Mouse (Mus musculus) intestine, embryonic 15.5 days (tissue): Measurements from ENCODE around the gene Mymx. TPM values are rescaled to one million over a fixed set of nuclear protein-coding genes. Genes with fewer than 3 reads are reported as not detected.

Experiments
- ATAC-seq: fragments of 200-750 bp; cut with Nextera tagmentation; 2 replicates; pipeline ENCODE4 v1.8.0; 2017; ENCODE audit warnings: moderate TSS enrichment, moderate library complexity
- H3K27ac ChIP-seq: fragments of 300-500 bp; sonication (generic); 2 replicates; pipeline ENCODE4 v1.5.1; 2015; ENCODE audit warnings: mild to moderate bottlenecking, inconsistent platforms
- H3K27me3 ChIP-seq: fragments of 300-500 bp; sonication (generic); replicated peaks from 2 replicates; pipeline ENCODE4 v1.6.1; 2015; ENCODE audit warnings: inconsistent platforms
- H3K36me3 ChIP-seq: fragments of 300-500 bp; sonication (generic); 2 replicates; pipeline ENCODE4 v1.6.1; 2015; ENCODE audit warnings: inconsistent platforms
- H3K4me1 ChIP-seq: fragments of 300-500 bp; sonication (generic); replicated peaks from 2 replicates; pipeline ENCODE4 v1.6.1; 2015; ENCODE audit warnings: inconsistent platforms
- H3K4me2 ChIP-seq: fragments of 300-500 bp; sonication (generic); replicated peaks from 2 replicates; pipeline ENCODE4 v1.6.1; 2015; ENCODE audit warnings: mild to moderate bottlenecking, inconsistent platforms
- H3K4me3 ChIP-seq: fragments of 300-500 bp; sonication (generic); replicated peaks from 2 replicates; pipeline ENCODE4 v1.5.1; 2015; ENCODE audit warnings: inconsistent platforms
- H3K9ac ChIP-seq: fragments of 300-500 bp; sonication (generic); 2 replicates; pipeline ENCODE4 v1.6.1; 2015; ENCODE audit warnings: inconsistent platforms
- H3K9me3 ChIP-seq: fragments of 300-500 bp; sonication (generic); 2 replicates; pipeline ENCODE4 v1.6.1; 2016; ENCODE audit warnings: inconsistent platforms
- WGBS: fragments of 180-500 bp; shearing (Covaris S2); methylation state at CpG from one replicate; pipeline ENCODE4 v1.1.7; 2015; 5-methylcytosine and 5-hydroxymethylcytosine counted together
- polyA plus RNA-seq: library from polyadenylated mRNA; unstranded; fragments of >200 nt; fragmentation: Nextera tagmentation; extraction: Ambion mirVana; gene quantifications from 2 replicates; pipeline ENCODE4 v1.2.1, GENCODE M21; 2015

Mymx gene
- polyA plus RNA-seq, 1 experiment from 2014 or later: 0.43 TPM

DNA sequence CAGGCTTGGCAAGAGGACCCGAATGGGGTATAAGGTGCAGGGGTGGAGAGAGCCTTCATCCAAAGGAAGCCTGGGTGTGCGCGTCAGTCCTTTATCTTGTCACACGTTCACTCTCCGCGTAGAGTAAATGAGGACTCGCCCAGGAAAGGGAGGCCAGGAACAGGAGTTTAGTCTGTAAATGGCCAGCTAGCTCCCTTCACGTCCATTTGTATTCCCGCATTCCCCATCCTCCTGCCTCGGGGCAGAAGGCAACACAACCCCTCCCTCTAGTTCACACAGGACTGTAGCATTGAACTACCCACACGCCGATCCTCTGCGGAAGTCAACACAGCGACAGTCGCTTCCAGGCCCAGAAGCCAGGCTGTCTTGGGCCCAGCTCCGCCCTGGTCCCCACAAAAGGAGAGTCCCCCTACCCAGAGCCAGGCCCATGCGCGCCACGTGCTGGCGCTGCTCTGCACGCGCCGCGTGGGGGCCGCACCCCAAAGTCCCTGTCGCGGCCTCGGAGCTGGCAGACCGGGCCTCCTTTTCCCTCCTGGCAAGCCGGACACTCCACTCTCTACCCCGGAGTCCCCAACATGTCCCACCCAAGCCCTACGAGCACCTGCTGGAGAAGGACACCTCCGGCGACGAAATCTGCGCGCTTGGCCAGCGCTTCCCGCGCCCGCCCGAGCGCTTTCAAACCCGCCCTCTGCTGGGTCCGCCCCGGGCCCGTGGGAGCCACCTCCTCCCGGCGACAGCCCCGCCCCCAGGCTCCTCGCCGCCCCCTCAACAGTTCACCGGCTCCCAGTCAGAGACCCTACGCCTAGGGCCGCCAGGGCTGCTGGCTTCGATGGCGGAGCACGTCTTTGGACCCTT is 6.8 kb downstream of the Mymx start:
- H3K27ac ChIP-seq: peak overlapping the region; percentile 34; the same call in 1 of the 2 replicates
- under 1% methylated on average over 58 of the region's 58 CpGs for WGBS
- peak; percentile 75 for ATAC-seq

DNA sequence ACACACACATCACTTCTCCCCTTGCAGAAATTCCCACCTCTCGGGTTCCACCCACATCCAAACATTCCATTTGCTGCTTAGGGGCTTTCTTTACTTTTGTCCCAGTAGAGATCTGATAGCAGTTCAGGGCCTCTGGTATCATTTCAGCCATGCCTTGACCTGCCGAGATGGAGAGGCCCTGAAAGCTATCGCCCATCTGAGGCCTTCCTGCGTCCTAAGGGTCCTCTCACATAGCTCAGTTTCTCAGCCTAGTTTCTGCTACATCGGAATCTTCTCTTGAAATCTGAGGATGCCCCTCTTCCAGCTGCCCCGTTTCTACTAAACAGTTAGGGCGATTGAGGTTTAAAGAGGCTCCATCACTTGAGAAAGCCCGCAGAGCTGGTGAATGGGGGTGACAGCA is 7.7 kb downstream of the Mymx start:
- Histone ChIP-seq H3K9ac (no peak overlapping the region; the same call in 1 of the 2 replicates), H3K27me3 (no peaks in the 10 kb centered on the region)
- WGBS: 52% methylated on average over 8 of the region's 8 CpGs

More for the DNA sequence above, 6.8 kb downstream of the Mymx start:
- Histone ChIP-seq H3K4me1 (peaks cover 86% of the 10 kb centered on the region), H3K27me3 (no peaks in the 10 kb centered on the region; the same call in 1 of the 2 replicates), H3K36me3 (no peaks in the 10 kb centered on the region), H3K4me2 (peak overlapping the region; percentile 99), H3K4me3 (peak overlapping the region; percentile 56), H3K9ac (peak overlapping the region; percentile 64), H3K9me3 (no peaks in the 10 kb centered on the region)

DNA sequence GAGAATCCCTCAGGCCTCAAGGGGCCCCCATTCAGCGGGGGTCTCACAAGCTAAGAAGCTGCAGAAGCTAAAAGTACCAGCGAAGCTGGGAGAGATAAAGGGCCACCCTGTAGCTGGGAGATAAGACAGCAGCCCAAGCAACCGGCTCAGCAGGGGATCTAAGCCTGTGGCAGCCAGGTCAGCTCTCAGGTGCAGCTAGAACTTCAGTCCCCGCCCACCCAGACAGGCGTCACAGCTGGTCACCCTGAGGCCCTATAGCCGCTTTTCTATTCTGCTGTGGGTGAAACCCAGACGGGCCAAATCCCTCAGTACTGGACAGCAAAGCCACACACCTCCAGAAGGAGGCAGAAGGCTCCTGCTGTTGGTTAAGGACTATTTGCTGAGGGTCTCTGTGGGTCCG is 8.4 kb downstream of the Mymx start:
- Histone ChIP-seq H3K9me3 (no peaks in the 10 kb centered on the region), H3K4me2 (peak overlapping the region; percentile 99), H3K27ac (peak overlapping the region; percentile 27; the same call in 1 of the 2 replicates), H3K36me3 (no peaks in the 10 kb centered on the region), H3K9ac (no peak overlapping the region; the same call in 1 of the 2 replicates), H3K4me1 (peaks cover 72% of the 10 kb centered on the region), H3K4me3 (no peak overlapping the region), H3K27me3 (no peaks in the 10 kb centered on the region)
- WGBS: 40% methylated on average over 8 of the region's 8 CpGs
- ATAC-seq: 0 out of 2 replicates have a peak, but pooled peaks have one; percentile 36

More for the DNA sequence above, 7.7 kb downstream of the Mymx start:
- ATAC-seq: no peak
- Histone ChIP-seq H3K4me1 (peaks cover 77% of the 10 kb centered on the region), H3K9me3 (no peaks in the 10 kb centered on the region), H3K4me2 (peak overlapping the region; percentile 99), H3K27ac (no peak overlapping the region), H3K36me3 (no peaks in the 10 kb centered on the region), H3K4me3 (peak overlapping the region; percentile 56)

DNA sequence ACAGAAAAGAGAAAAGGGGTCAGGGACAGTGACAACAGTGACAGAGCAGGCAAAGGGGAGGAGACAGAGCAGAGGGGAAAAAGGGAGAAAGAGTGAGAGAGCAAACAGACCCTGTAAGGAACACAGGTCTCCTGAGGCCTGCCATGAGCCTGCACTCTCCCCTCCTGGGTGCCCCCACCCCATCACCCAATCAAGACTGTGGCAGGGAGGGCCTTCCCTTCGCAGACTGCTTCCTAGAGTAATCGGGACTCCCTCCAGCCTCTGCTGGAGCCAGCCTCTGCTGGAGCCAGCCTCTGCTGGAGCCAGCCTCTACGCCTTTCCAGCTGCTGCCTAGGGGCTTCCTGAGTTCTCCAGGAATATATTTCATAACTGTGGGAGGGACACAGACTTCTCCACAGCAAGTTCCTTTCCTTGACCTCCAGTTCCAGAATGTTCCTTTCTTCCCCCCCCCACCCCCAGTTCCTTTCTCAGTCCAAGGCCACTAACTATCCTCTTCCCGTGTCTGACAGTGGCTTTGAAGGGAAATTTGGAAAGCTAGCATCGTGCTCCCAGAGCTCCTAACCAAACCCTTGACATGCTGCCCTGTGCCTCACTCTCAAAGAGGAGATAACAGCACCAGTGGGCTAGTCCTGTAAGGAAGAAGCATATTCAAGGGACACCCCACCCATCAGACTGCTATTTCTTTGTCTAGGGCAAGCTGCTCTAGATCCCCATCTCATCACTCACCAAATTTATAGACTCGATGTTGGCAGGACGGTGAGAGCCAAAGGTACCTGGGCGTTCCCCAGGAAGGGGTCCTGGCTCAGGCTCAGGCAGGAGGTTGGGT is 9.1 kb downstream of the Mymx start:
- 45% methylated on average over 8 of the region's 8 CpGs for WGBS
- no peaks in the 10 kb centered on the region for H3K36me3 ChIP-seq
- no peak for ATAC-seq
- peak overlapping the region; percentile 17; the same call in 1 of the 2 replicates for H3K9ac ChIP-seq
- peak overlapping the region; percentile 22; the same call in 1 of the 2 replicates for H3K27ac ChIP-seq
- H3K27me3 ChIP-seq: no peaks in the 10 kb centered on the region
- H3K4me2 ChIP-seq: peak overlapping the region; percentile 99
- peaks cover 65% of the 10 kb centered on the region for H3K4me1 ChIP-seq
- 0 out of 2 replicates have a peak overlapping the region, but pooled peaks have one; percentile 6 for H3K4me3 ChIP-seq
- no peaks in the 10 kb centered on the region for H3K9me3 ChIP-seq

DNA sequence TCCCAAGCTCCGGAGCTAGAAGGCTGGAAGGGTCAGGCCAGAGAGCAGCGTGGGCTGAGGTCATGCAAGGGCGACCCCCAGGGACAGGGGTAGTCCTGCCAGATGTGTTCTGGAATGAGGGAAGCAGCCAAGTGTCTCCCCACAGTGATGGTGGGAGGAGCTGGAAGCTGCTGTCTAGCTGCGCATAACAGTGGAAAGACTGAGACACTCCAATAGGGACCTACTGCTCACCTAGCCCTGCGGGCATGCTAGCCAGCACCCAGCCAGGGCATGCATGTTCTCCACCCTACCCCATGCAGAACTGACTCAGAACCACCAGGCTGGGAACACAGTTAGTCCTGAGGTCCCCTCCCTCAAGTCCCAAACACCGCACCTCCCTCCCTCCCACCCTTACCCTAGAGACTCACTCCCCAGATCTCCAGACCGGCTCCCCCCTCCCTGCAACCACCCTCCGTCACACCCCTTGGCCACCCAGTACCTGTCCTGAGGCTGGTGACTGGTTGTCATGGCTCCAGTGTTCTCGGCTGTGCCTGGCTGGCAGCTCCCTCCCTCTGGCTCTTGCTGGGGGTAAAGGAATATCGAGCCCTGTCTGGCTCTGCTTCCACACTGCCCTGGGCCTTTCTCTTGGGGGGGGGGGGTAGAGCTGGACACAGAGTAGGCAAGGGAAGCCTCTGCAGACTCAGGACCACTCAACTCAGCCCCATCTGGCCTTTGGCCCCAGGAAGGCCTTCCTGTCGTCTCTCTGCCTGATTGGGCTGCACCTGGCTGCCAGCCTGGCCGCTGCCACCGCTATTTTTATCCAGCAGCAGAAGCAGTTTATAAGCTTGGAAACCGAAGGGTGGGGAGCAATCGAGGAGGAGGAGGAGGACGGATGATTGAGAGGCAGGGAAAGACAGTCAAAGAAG is 9.9 kb downstream of the Mymx start:
- no peak for ATAC-seq
- H3K36me3 ChIP-seq: peaks cover 4% of the 10 kb centered on the region; the same call in 1 of the 2 replicates
- peak overlapping the region; percentile 17 for H3K9ac ChIP-seq
- H3K27me3 ChIP-seq: no peaks in the 10 kb centered on the region
- 43% methylated on average over 16 of the region's 16 CpGs for WGBS
- H3K4me2 ChIP-seq: peak overlapping the region; percentile 99
- no peaks in the 10 kb centered on the region for H3K9me3 ChIP-seq
- H3K4me1 ChIP-seq: peaks cover 61% of the 10 kb centered on the region
- H3K4me3 ChIP-seq: 0 out of 2 replicates have a peak overlapping the region, but pooled peaks have one; percentile 6
- H3K27ac ChIP-seq: no peak overlapping the region

DNA sequence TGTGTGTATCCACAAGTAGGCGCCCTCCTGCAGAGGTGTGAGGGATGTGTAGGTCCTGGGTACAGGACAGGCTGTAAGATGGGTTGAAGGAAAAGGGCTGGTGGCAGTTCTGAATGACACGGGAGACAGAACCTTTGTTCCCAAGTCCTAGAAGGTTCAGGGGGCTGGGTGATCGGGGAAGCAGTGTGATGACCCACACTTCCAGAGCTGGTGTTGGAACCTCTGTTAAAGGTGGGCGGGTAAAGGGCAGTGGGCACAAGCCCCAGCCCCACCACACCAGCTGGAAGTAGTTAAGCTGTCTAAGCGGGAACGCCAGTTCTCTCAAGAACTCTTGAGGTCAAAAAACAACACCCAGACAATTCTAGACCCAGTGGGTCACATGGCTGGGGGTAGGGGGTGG is 11.5 kb downstream of the Mymx start:
- Histone ChIP-seq H3K4me2 (no peak overlapping the region), H3K9ac (no peak overlapping the region), H3K9me3 (no peaks in the 10 kb centered on the region), H3K27ac (no peak overlapping the region), H3K27me3 (no peaks in the 10 kb centered on the region), H3K4me1 (peaks cover 52% of the 10 kb centered on the region), H3K4me3 (no peak overlapping the region), H3K36me3 (peaks cover 5% of the 10 kb centered on the region; the same call in 1 of the 2 replicates)
- no peak for ATAC-seq
- WGBS: 77% methylated on average over 6 of the region's 6 CpGs

DNA sequence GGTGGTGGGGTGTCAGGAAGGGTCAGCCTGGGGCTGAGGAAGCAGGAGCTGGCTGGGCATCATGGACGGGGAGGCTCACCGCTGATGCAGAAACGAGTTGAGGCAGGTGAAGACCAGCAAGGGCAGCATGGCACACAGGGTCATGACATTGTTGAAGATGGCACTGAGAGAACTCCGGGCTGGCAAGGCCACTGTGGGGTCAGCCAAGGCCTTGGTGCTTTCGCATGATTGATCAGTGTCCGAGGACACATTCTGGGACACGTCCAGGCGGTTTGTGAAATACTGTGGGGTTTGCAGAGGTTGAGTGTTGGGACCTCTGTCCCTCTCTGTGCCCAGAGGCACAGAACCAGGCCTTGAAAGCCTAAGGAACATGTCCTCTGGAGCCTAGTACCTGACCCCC is 12.1 kb downstream of the Mymx start:
- H3K36me3 ChIP-seq: peaks cover 5% of the 10 kb centered on the region; the same call in 1 of the 2 replicates
- 95% methylated on average over 8 of the region's 8 CpGs for WGBS
- peaks cover 50% of the 10 kb centered on the region for H3K4me1 ChIP-seq
- H3K9ac ChIP-seq: no peak overlapping the region
- H3K9me3 ChIP-seq: no peaks in the 10 kb centered on the region
- no peak overlapping the region for H3K4me2 ChIP-seq
- no peaks in the 10 kb centered on the region for H3K27me3 ChIP-seq
- H3K27ac ChIP-seq: no peak overlapping the region
- no peak overlapping the region for H3K4me3 ChIP-seq
- ATAC-seq: no peak

DNA sequence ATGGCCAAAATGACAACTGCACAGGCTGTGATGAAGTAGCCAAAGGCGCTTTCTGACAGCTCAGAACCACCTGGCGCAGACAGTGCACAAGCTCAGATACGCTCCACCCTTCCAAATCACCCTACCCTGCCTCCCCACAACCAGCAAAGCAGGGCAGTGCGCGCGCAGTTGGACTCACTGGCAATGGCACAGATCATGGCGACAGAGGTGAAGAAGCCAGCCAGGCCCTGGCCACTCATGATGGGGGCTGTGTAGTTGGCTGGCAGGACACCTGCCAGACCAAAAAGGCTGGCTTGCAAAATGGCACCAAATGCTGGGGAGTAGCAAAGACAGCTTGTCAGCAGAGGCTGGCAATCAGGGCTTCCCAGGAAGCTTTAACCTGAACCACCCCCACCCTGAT is 12.7 kb downstream of the Mymx start:
- no peak overlapping the region for H3K4me3 ChIP-seq
- no peaks in the 10 kb centered on the region for H3K27me3 ChIP-seq
- H3K36me3 ChIP-seq: peaks cover 5% of the 10 kb centered on the region; the same call in 1 of the 2 replicates
- H3K4me1 ChIP-seq: peaks cover 49% of the 10 kb centered on the region
- H3K4me2 ChIP-seq: no peak overlapping the region
- H3K9me3 ChIP-seq: no peaks in the 10 kb centered on the region
- H3K9ac ChIP-seq: no peak overlapping the region
- no peak overlapping the region for H3K27ac ChIP-seq
- ATAC-seq: no peak
- 97% methylated on average over 7 of the region's 7 CpGs for WGBS

DNA sequence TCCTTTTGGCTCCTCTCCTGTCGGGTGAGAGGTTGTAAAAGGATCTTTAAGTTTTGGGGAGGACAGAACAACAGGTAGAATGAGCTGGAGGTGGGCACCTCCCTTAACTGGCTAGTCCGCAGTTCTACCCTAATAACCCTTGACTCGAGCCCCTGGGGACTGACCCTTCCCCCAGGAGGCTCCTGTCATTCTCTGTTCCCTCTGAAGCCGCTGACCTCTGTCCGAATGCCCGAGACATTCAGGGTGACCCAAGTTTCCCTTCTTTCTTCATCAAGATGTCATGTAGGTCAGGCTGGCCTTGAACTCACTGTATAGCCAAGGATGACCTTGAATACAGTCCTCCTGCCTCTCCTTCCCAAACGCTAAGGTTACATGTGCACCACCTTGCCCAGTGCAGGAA is 13.5 kb downstream of the Mymx start:
- Histone ChIP-seq H3K9me3 (no peaks in the 10 kb centered on the region), H3K4me1 (peaks cover 42% of the 10 kb centered on the region), H3K36me3 (peaks cover 5% of the 10 kb centered on the region; the same call in 1 of the 2 replicates), H3K4me3 (no peak overlapping the region), H3K27ac (no peak overlapping the region), H3K9ac (no peak overlapping the region), H3K4me2 (no peak overlapping the region), H3K27me3 (no peaks in the 10 kb centered on the region)
- WGBS: 89% methylated on average over 7 of the region's 7 CpGs
- no peak for ATAC-seq

DNA sequence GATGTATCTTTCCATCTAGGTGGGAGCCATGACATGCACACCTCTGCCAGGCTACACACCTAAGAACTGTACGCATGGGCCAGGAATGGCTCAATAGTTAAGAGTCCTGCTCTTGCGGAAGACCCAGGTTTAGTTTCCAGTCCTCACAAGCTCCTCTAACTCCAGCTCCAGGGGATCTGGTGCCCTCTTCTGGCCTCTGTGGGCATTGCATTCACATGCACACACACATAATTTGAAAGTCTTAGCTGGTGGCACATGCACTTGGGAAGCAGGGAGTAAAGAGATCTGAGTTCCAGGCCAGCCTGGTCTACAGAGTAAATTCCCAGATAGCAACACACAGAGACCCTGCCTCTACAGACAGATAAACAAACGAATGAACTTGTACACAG is 15.5 kb downstream of the Mymx start:
- H3K27ac ChIP-seq: 0 out of 2 replicates have a peak overlapping the region, but pooled peaks have one; percentile 80
- H3K4me2 ChIP-seq: no peak overlapping the region
- no peaks in the 10 kb centered on the region for H3K27me3 ChIP-seq
- ATAC-seq: no peak
- H3K4me1 ChIP-seq: peaks cover 23% of the 10 kb centered on the region
- no peaks in the 10 kb centered on the region for H3K9me3 ChIP-seq
- no peak overlapping the region for H3K4me3 ChIP-seq
- H3K36me3 ChIP-seq: peaks cover 5% of the 10 kb centered on the region; the same call in 1 of the 2 replicates
- no peak overlapping the region for H3K9ac ChIP-seq
- 98% methylated on average over 3 of the region's 3 CpGs for WGBS

DNA sequence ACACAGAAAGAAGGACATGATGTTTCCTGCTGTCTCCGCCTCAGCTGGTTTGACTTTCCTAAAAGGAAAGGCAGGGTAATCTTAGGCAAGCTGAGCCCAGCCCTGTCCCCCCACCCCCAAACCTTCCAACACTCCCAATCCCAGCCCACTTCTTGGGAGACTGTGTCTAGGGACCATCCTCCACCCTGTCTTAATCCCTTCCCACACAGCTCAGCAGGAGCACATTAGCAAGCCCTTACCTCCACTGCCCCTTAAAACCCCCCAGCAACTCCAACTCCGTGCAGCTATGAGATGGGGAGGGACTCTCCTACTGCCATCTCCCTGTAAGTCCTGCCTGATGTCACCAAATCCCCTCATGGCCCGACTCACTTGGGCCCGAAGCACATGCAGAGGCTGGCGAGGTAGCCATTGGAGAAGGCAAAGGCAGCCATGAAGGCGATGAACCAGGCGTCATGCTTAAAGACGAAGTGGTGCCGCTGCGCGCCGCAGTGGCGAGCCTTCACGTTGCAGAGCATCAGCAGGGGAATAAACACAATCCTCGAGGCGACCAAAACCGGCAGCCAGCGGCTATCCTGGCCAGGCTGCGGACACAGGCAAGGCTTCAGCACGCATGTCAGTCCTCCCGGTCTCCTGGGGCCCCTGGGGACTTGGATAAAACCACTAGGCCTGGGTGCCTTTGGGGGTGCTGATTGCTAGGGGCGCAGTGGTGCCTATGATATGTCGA is 16.0 kb downstream of the Mymx start:
- peak overlapping the region; percentile 15; the same call in 1 of the 2 replicates for H3K9ac ChIP-seq
- peaks cover 5% of the 10 kb centered on the region; the same call in 1 of the 2 replicates for H3K36me3 ChIP-seq
- no peaks in the 10 kb centered on the region for H3K9me3 ChIP-seq
- peak overlapping the region; percentile 80 for H3K27ac ChIP-seq
- no peak overlapping the region for H3K4me3 ChIP-seq
- no peak overlapping the region for H3K4me2 ChIP-seq
- WGBS: 67% methylated on average over 23 of the region's 23 CpGs
- peaks cover 21% of the 10 kb centered on the region for H3K4me1 ChIP-seq
- ATAC-seq: no peak
- H3K27me3 ChIP-seq: no peaks in the 10 kb centered on the region
